In genomic region chr11:101278223-101279192, GRCm38 (mm10) we compare ENCODE assay signal across 8 mouse cellular contexts. TPM values are rescaled to one million over a fixed set of nuclear protein-coding genes. Genes with fewer than 3 reads are reported as not detected.
DNase-seq lines count a peak whose midpoint lies in the region; ATAC-seq and TF ChIP-seq lines count a peak whose summit lies in the region.

Gene Cntd1, plus strand, starts transcription at chr11:101279012.
Gene Coa3, minus strand, starts transcription at chr11:101279114.

- peak within 1 kb of the TSS; percentile 62 for H3K4me3 ChIP-seq in embryonic facial prominence, embryonic 12.5 days
- peak within 1 kb of the TSS; percentile 87 for H3K4me3 ChIP-seq in limb, embryonic 10.5 days
- peak within 1 kb of the TSS; percentile 73 for H3K4me3 ChIP-seq in midbrain, embryonic 12.5 days
- H3K4me3 ChIP-seq in small intestine, adult 2 months (ENCODE audit: low read depth, low read length): peak within 1 kb of the TSS; percentile 76

- 11% methylated on average over 45 of the region's 45 CpGs for WGBS in embryonic facial prominence, embryonic 12.5 days
- WGBS in limb, embryonic 10.5 days: 11% methylated on average over 45 of the region's 45 CpGs
- 11% methylated on average over 45 of the region's 45 CpGs for WGBS in midbrain, embryonic 12.5 days
- 2% methylated on average over 45 of the region's 45 CpGs for WGBS in small intestine, adult 2 months

- H3K4me1 ChIP-seq in embryonic facial prominence, embryonic 12.5 days: peaks cover 18% of the 10 kb centered on the region
- peaks cover 40% of the 10 kb centered on the region for H3K4me1 ChIP-seq in limb, embryonic 10.5 days
- peaks cover 28% of the 10 kb centered on the region for H3K4me1 ChIP-seq in midbrain, embryonic 12.5 days
- peaks cover 24% of the 10 kb centered on the region for H3K4me1 ChIP-seq in small intestine, adult 2 months (ENCODE audit: control insufficient read depth, insufficient read depth, insufficient read length, low read length)

- H3K27ac ChIP-seq in embryonic facial prominence, embryonic 12.5 days: 0 out of 2 replicates have a peak within 1 kb of the TSS, but pooled peaks have one; percentile 32
- H3K27ac ChIP-seq in limb, embryonic 10.5 days: peak within 1 kb of the TSS; percentile 86
- peak within 1 kb of the TSS; percentile 77 for H3K27ac ChIP-seq in midbrain, embryonic 12.5 days (replicated peaks)
- H3K27ac ChIP-seq in small intestine, adult 2 months (ENCODE audit: insufficient read depth, low read depth, low read length): peak within 1 kb of the TSS; percentile 94

- peak within 1 kb of the TSS; percentile 73 for H3K4me2 ChIP-seq in embryonic facial prominence, embryonic 12.5 days (replicated peaks)
- peak within 1 kb of the TSS; percentile 88 for H3K4me2 ChIP-seq in midbrain, embryonic 12.5 days (replicated peaks)

- peak; percentile 88; the same call in 1 of the 2 replicates for TF ChIP-seq POLR2A in small intestine, adult 2 months (IDR thresholded peaks at IDR 0.05; ENCODE audit: low read depth, low read length)

- H3K36me3 ChIP-seq in embryonic facial prominence, embryonic 12.5 days: peaks cover 11% of the 10 kb centered on the region; the same call in 1 of the 2 replicates
- peaks cover 17% of the 10 kb centered on the region for H3K36me3 ChIP-seq in limb, embryonic 10.5 days
- no peaks in the 10 kb centered on the region for H3K36me3 ChIP-seq in midbrain, embryonic 12.5 days
- no peaks in the 10 kb centered on the region for H3K36me3 ChIP-seq in small intestine, adult 2 months (ENCODE audit: control insufficient read depth, insufficient read depth, low read length)

- 0 out of 2 replicates have a peak, but pooled peaks cover 4% of the 10 kb centered on the region for H3K27me3 ChIP-seq in embryonic facial prominence, embryonic 12.5 days
- H3K27me3 ChIP-seq in limb, embryonic 10.5 days (ENCODE audit: low read depth, poor library complexity, severe bottlenecking): peaks cover 45% of the 10 kb centered on the region
- H3K27me3 ChIP-seq in midbrain, embryonic 12.5 days: peaks cover 21% of the 10 kb centered on the region
- H3K27me3 ChIP-seq in small intestine, adult 2 months (ENCODE audit: control insufficient read depth, insufficient read depth, low read length): no peaks in the 10 kb centered on the region

- H3K9me3 ChIP-seq in embryonic facial prominence, embryonic 12.5 days: no peaks in the 10 kb centered on the region
- H3K9me3 ChIP-seq in limb, embryonic 10.5 days (replicated peaks): no peaks in the 10 kb centered on the region
- H3K9me3 ChIP-seq in midbrain, embryonic 12.5 days: no peaks in the 10 kb centered on the region

- peak; percentile 94 for DNase-seq in 416B (ENCODE audit: low read depth)
- peak; percentile 89 to 90 for DNase-seq in adrenal gland, postnatal 36 days
- peak; percentile 92 to 93 for DNase-seq in heart, adult 18-20 months
- DNase-seq in kidney, adult 18-20 months: peak; percentile 88
- DNase-seq in limb, embryonic 10.5 days (ENCODE audit: low spot score): peak; percentile 86

- peak within 1 kb of the TSS; percentile 62 for H3K9ac ChIP-seq in embryonic facial prominence, embryonic 12.5 days
- peak within 1 kb of the TSS; percentile 75 for H3K9ac ChIP-seq in midbrain, embryonic 12.5 days (replicated peaks)

- TF ChIP-seq CTCF in small intestine, adult 2 months (IDR thresholded peaks at IDR 0.05; ENCODE audit: extremely low read depth, insufficient read length, insufficient replicate concordance, low read depth, low read length): no peak

- ATAC-seq in embryonic facial prominence, embryonic 12.5 days (ENCODE audit: insufficient number of reproducible peaks, insufficient read depth, low FRiP score, low TSS enrichment): peak; percentile 91
- peak; percentile 94 for ATAC-seq in midbrain, embryonic 12.5 days (ENCODE audit: low FRiP score, low read depth)

RNA-seq across cellular contexts. Expression of gene Cntd1, which starts in this region (rescaled TPM):
- under 1 TPM; 0.23 to 0.26 TPM for total RNA-seq in adrenal gland, postnatal 36 days (2021)
- polyA plus RNA-seq in embryonic facial prominence, embryonic 12.5 days (2016; fragmentation: Nextera tagmentation; extraction: Ambion mirVana): 1.4 and 2.0 TPM in 2 replicates
- under 1 TPM; 0.15 to 0.23 TPM for total RNA-seq in heart, adult 18-20 months (2021)
- polyA plus RNA-seq in limb, embryonic 10.5 days (2016; fragmentation: Nextera tagmentation; extraction: Ambion mirVana): 1.1 TPM in 2 replicates
- 1.3 and 1.6 TPM in 2 replicates for polyA plus RNA-seq in midbrain, embryonic 12.5 days (2016; fragmentation: Nextera tagmentation; extraction: Ambion mirVana)
- polyA plus RNA-seq in small intestine, adult 2 months (2012; rRNA removed): 0.09 and 0.20 TPM in 2 replicates

RNA-seq across cellular contexts. Expression of gene Coa3, which starts in this region (rescaled TPM):
- 10 to 100 TPM; 69.2 to 75.4 TPM for total RNA-seq in adrenal gland, postnatal 36 days (2021)
- polyA plus RNA-seq in embryonic facial prominence, embryonic 12.5 days (2016; fragmentation: Nextera tagmentation; extraction: Ambion mirVana): 201 and 209 TPM in 2 replicates
- 100 to 1,000 TPM in 1 of 2 experiments, 10 to 100 TPM in 1; 98.3 to 108 TPM for total RNA-seq in heart, adult 18-20 months (2021)
- polyA plus RNA-seq in limb, embryonic 10.5 days (2016; fragmentation: Nextera tagmentation; extraction: Ambion mirVana): 187 and 192 TPM in 2 replicates
- 196 and 198 TPM in 2 replicates for polyA plus RNA-seq in midbrain, embryonic 12.5 days (2016; fragmentation: Nextera tagmentation; extraction: Ambion mirVana)
- 174 and 479 TPM in 2 replicates for polyA plus RNA-seq in small intestine, adult 2 months (2012; rRNA removed)

Comparison
In these comparisons a context has a peak if more than half of its experiments do, and no peak if none do; other contexts are left out.
1. Peak in every context shown above with its lines: DNase-seq, ATAC-seq, H3K4me3 ChIP-seq and H3K27ac ChIP-seq.
2. H3K27ac ChIP-seq: peak in every context shown above with its lines; median percentile 94 in small intestine, adult 2 months; 86 in limb, embryonic 10.5 days; 77 in midbrain, embryonic 12.5 days; 32 in embryonic facial prominence, embryonic 12.5 days.